Mouse (Mus musculus) left cerebral cortex, adult 18-20 months (tissue): Measurements from ENCODE around the gene Foxj1. TPM values are rescaled to one million over a fixed set of nuclear protein-coding genes. Genes with fewer than 3 reads are reported as not detected.

Experiments used
- DNase-seq, 2 experiments: peaks; one replicate each; pipeline ENCODE4 v3.0.0; 2021 to 2022; ENCODE audit warnings: low spot score in 2 of 2, mixed read lengths in 1 of 2
- total RNA-seq, 2 experiments: library from RNA; stranded (reverse); gene quantifications; 2 replicates each; pipeline ENCODE4 v1.2.3; 2021

The Foxj1 gene
- total RNA-seq, 2 experiments from 2014 or later = 3.8 to 3.9 TPM

- no peak for DNase-seq
Measured at GRCm38 (mm10) chr11:116347012-116347411, 11.8 kb upstream of the Foxj1 start.

- DNase-seq = no peak
Measured at GRCm38 (mm10) chr11:116342069-116342791, 7.0 kb upstream of the Foxj1 start.

- no peak for DNase-seq
Measured at GRCm38 (mm10) chr11:116337531-116337930, 2.3 kb upstream of the Foxj1 start.

GRCm38 (mm10) chr11:116337000-116337399 is 1.8 kb upstream of the Foxj1 start:
- DNase-seq = no peak

GRCm38 (mm10) chr11:116336393-116336792 is 1.2 kb upstream of the Foxj1 start:
- no peak for DNase-seq

- no peak for DNase-seq
Measured at GRCm38 (mm10) chr11:116334417-116334782, 799 bp downstream of the Foxj1 start.

- DNase-seq = no peak
Measured at GRCm38 (mm10) chr11:116333526-116334416, 1.4 kb downstream of the Foxj1 start.

GRCm38 (mm10) chr11:116332983-116333270 is 2.3 kb downstream of the Foxj1 start:
- DNase-seq = no peak

GRCm38 (mm10) chr11:116332232-116332982 is 2.8 kb downstream of the Foxj1 start:
- DNase-seq = peak in 1 of 2 experiments; percentile 43

- DNase-seq = no peak
Measured at GRCm38 (mm10) chr11:116330211-116330518, 5.0 kb downstream of the Foxj1 start.

GRCm38 (mm10) chr11:116329314-116330210 is 5.6 kb downstream of the Foxj1 start:
- DNase-seq = no peak

GRCm38 (mm10) chr11:116326963-116327603 is 8.1 kb downstream of the Foxj1 start:
- DNase-seq = no peak

GRCm38 (mm10) chr11:116318719-116319659 is 16.2 kb downstream of the Foxj1 start:
- DNase-seq = peak; percentile 86 to 93

GRCm38 (mm10) chr11:116312359-116312758 is 22.8 kb downstream of the Foxj1 start:
- DNase-seq = no peak

- peak in 1 of 2 experiments; percentile 20 for DNase-seq
Measured at GRCm38 (mm10) chr11:116311169-116311568, 24.0 kb downstream of the Foxj1 start.

- DNase-seq = no peak
Measured at GRCm38 (mm10) chr11:116309601-116310000, 25.6 kb downstream of the Foxj1 start.

GRCm38 (mm10) chr11:116307762-116308531 is 27.3 kb downstream of the Foxj1 start:
- no peak for DNase-seq

GRCm38 (mm10) chr11:116307019-116307725 is 28.0 kb downstream of the Foxj1 start, which contains the start of gene Exoc7:
Gene Exoc7 (minus strand): TSS chr11:116307233.
- no peak for DNase-seq
